Mouse (Mus musculus) testis, adult 2 months (tissue): ENCODE measurements around the gene Rims3. TPM values are rescaled to one million over a fixed set of nuclear protein-coding genes. Genes with fewer than 3 reads are reported as not detected.

Experiments
- H3K27ac ChIP-seq: fragments of 200-500 bp; 2 replicates; pipeline ENCODE4 v1.5.1; 2012; ENCODE audit warnings: low read depth, low read length; ENCODE audit not compliant: control insufficient read depth, insufficient read depth
- H3K27me3 ChIP-seq: fragments of 200-500 bp; 2 replicates; pipeline ENCODE4 v1.6.1; 2012; ENCODE audit warnings: mild to moderate bottlenecking, low read length, moderate library complexity; ENCODE audit not compliant: control insufficient read depth, insufficient read depth
- H3K36me3 ChIP-seq: fragments of 200-500 bp; 2 replicates; pipeline ENCODE4 v1.6.1; 2012; ENCODE audit warnings: mild to moderate bottlenecking, low read length; ENCODE audit not compliant: control insufficient read depth, insufficient read depth
- H3K4me1 ChIP-seq: fragments of 200-500 bp; 2 replicates; pipeline ENCODE4 v1.6.1; 2012; ENCODE audit warnings: low read length; ENCODE audit not compliant: control insufficient read depth, insufficient read depth
- H3K4me3 ChIP-seq: fragments of 200-500 bp; 2 replicates; pipeline ENCODE4 v1.5.1; 2012; ENCODE audit warnings: low read depth, mild to moderate bottlenecking, low read length, moderate library complexity, mixed read lengths; ENCODE audit not compliant: control insufficient read depth
- CTCF ChIP-seq: fragments of 200-500 bp; IDR thresholded peaks from 2 replicates; pipeline ENCODE4 v1.5.1; 2012; ENCODE audit warnings: low read depth, mild to moderate bottlenecking, inconsistent platforms, low read length, moderate library complexity; ENCODE audit not compliant: control insufficient read depth, insufficient read depth, insufficient replicate concordance
- POLR2A ChIP-seq: fragments of 200-500 bp; IDR thresholded peaks from 2 replicates; pipeline ENCODE4 v1.6.1; 2012; ENCODE audit warnings: low read depth, mild to moderate bottlenecking, inconsistent platforms, low read length, moderate library complexity; ENCODE audit not compliant: control insufficient read depth
- polyA plus RNA-seq: library from polyadenylated mRNA; depleted of rRNA; stranded (reverse); fragments of >200 nt; gene quantifications from 2 replicates; pipeline ENCODE4 v1.2.3, GENCODE M21; 2012

Rims3 gene
- polyA plus RNA-seq, 1 experiment, result 3.3 TPM

GRCm38 (mm10) chr4:120886811-120887210 is 32.2 kb downstream of the Rims3 start:
- peaks cover 9% of the 10 kb centered on the region for H3K4me1 ChIP-seq
- TF ChIP-seq POLR2A (no peak), CTCF (no peak)
- H3K27ac ChIP-seq, result no peak overlapping the region
- H3K36me3 ChIP-seq, result no peaks in the 10 kb centered on the region; the same call in 1 of the 2 replicates
- no peak overlapping the region for H3K4me3 ChIP-seq
- no peaks in the 10 kb centered on the region for H3K27me3 ChIP-seq

GRCm38 (mm10) chr4:120887381-120888112 is 32.9 kb downstream of the Rims3 start:
- TF ChIP-seq CTCF (no peak), POLR2A (no peak)
- H3K36me3 ChIP-seq, result no peaks in the 10 kb centered on the region; the same call in 1 of the 2 replicates
- no peak overlapping the region for H3K27ac ChIP-seq
- H3K4me3 ChIP-seq, result no peak overlapping the region
- no peaks in the 10 kb centered on the region for H3K27me3 ChIP-seq
- H3K4me1 ChIP-seq, result peaks cover 4% of the 10 kb centered on the region

DNA sequence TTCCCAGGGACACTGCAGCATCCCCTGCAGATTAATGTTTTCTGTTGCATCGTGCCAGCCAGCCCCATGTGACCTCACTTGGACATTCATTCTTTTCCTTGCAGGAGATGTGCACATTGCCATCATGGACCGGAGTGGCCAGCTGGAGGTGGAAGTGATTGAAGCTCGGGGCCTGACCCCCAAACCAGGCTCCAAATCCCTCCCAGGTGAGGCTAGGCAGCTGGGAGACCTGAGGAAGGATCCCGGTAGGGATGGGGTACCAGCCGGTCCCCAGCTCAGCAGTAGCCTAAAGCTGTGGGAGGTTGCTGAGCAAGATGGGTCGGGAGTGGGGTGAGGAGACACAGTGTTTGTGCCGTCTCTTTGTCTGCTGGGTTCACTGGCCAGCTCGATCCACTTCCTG is 34.3 kb downstream of the Rims3 start:
- H3K36me3 ChIP-seq, result no peaks in the 10 kb centered on the region; the same call in 1 of the 2 replicates
- no peaks in the 10 kb centered on the region; the same call in 1 of the 2 replicates for H3K4me1 ChIP-seq
- H3K27ac ChIP-seq, result no peak overlapping the region
- no peaks in the 10 kb centered on the region for H3K27me3 ChIP-seq
- TF ChIP-seq POLR2A, result no peak
- no peak for TF ChIP-seq CTCF
- no peak overlapping the region for H3K4me3 ChIP-seq

DNA sequence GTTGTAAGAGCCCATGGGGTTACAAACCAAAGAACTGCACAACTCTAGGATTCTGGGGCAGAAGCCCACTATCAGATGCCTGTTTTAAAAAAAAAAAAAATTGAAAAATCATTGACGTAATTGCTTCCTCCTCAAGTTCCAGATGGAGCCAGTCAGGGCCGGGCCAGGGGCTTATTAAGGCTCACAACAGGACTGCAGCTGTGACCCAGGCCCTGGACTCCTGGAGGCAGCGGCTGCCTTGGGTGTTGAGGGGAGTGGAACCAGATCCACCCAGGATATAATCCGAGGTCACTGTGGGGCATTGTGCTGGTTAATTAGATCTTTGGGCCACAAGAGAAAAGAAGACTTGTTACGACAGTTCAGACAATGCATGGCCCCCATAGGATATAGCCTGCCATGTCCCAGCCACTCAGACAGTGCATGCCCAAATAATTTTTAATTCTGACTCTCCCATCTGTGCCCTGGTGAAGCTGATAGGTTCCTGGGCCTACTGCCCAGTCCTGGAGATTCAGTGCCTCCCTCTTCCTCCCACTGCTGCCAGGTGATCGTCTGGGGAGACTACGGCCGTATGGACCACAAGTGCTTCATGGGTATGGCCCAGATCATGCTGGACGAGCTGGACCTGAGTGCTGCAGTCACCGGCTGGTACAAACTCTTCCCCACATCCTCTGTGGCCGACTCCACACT is 36.3 kb downstream of the Rims3 start:
- no peaks in the 10 kb centered on the region; the same call in 1 of the 2 replicates for H3K4me1 ChIP-seq
- no peak overlapping the region for H3K27ac ChIP-seq

DNA sequence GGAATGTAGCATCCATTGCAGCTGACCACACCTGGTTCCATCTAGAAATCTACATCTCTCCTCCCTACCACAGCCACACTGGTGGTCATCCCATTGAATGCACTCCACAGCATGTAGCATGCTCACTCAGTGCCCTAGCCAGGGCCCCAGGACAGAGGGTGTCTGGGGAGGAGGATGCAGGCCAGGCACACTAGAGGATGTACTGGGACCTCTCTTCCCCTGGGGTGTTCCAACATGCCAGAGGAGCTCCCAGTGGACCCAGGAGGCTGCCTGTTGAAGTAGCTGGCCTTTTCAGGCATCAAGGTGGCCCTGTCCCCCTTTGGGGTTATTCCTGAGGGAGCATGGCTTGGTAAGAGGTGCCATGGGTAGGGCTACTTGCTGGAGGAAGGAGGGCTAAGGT is 37.3 kb downstream of the Rims3 start:
- no peaks in the 10 kb centered on the region for H3K27me3 ChIP-seq
- H3K4me3 ChIP-seq, result no peak overlapping the region
- H3K4me1 ChIP-seq, result no peaks in the 10 kb centered on the region; the same call in 1 of the 2 replicates
- no peak overlapping the region for H3K27ac ChIP-seq
- no peaks in the 10 kb centered on the region; the same call in 1 of the 2 replicates for H3K36me3 ChIP-seq
- TF ChIP-seq POLR2A, result no peak

More for the DNA sequence above, 36.3 kb downstream of the Rims3 start:
- Histone ChIP-seq H3K36me3 (no peaks in the 10 kb centered on the region; the same call in 1 of the 2 replicates), H3K4me3 (no peak overlapping the region), H3K27me3 (no peaks in the 10 kb centered on the region)
- TF ChIP-seq POLR2A (no peak), CTCF (no peak)

DNA sequence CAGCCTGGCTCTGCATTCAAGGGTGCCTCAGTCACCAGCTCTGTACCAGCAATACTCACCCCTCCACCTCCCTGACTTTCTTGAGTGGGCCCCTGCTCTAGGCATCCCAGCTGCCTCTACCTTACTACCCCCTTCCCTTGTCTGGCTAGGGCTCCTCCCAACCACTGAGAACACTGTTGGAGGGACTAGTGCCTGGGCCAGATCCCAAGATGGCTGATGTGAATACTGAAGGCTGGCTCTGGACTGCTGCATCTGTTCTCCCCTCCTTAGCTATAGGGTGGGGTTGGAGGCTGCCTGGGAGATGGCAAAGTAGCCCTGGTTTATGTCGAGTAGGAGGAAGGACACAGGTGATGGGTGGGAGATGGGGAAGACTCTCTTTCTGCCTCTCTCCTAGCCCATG is 37.9 kb downstream of the Rims3 start:
- Histone ChIP-seq H3K4me1 (no peaks in the 10 kb centered on the region; the same call in 1 of the 2 replicates), H3K27me3 (no peaks in the 10 kb centered on the region), H3K4me3 (no peak overlapping the region), H3K27ac (no peak overlapping the region), H3K36me3 (no peaks in the 10 kb centered on the region; the same call in 1 of the 2 replicates)
- TF ChIP-seq CTCF (no peak), POLR2A (no peak)

- TF ChIP-seq POLR2A (no peak), CTCF (no peak)
- Histone ChIP-seq H3K27me3 (no peaks in the 10 kb centered on the region), H3K4me1 (no peaks in the 10 kb centered on the region; the same call in 1 of the 2 replicates), H3K36me3 (no peaks in the 10 kb centered on the region; the same call in 1 of the 2 replicates), H3K4me3 (no peak overlapping the region), H3K27ac (no peak overlapping the region)
Observed at GRCm38 (mm10) chr4:120893656-120894401, 39.2 kb downstream of the Rims3 start.
